Mouse (Mus musculus): ENCODE measurements around the gene Hand1. TPM values are rescaled to one million over a fixed set of nuclear protein-coding genes. Genes with fewer than 3 reads are reported as not detected.
A peak's percentile ranks its signal among the peaks of the same experiment; 100 is the strongest.

Hand1 gene
- polyA plus RNA-seq, 1 experiment from 2014 or later = not detected

- no peak overlapping the region for H3K27ac ChIP-seq
- no peaks in the 10 kb centered on the region for H3K27me3 ChIP-seq
- no peaks in the 10 kb centered on the region for H3K9me3 ChIP-seq
- H3K9ac ChIP-seq = no peak overlapping the region
- no peak overlapping the region for H3K4me2 ChIP-seq
- H3K36me3 ChIP-seq = peaks cover 57% of the 10 kb centered on the region
- no peak for ATAC-seq (ENCODE audit: low FRiP score)
- no peak overlapping the region for H3K4me3 ChIP-seq
- 96% methylated on average over 8 of the region's 8 CpGs for WGBS
- H3K4me1 ChIP-seq (replicated peaks) = no peaks in the 10 kb centered on the region
Observed at GRCm38 (mm10) chr11:57812212-57812611, 20.4 kb downstream of the Hand1 start.

- Histone ChIP-seq H3K36me3 (peaks cover 66% of the 10 kb centered on the region), H3K4me2 (no peak overlapping the region), H3K4me1 (replicated peaks) (peaks cover 4% of the 10 kb centered on the region; the same call in 1 of the 2 replicates), H3K9ac (no peak overlapping the region), H3K9me3 (no peaks in the 10 kb centered on the region), H3K27me3 (no peaks in the 10 kb centered on the region), H3K4me3 (no peak overlapping the region), H3K27ac (no peak overlapping the region)
- 91% methylated on average over 7 of the region's 7 CpGs for WGBS
- no peak for ATAC-seq (ENCODE audit: low FRiP score)
Observed at GRCm38 (mm10) chr11:57811006-57811405, 21.6 kb downstream of the Hand1 start.

- no peak for ATAC-seq (ENCODE audit: low FRiP score)
- Histone ChIP-seq H3K4me1 (replicated peaks) (peaks cover 12% of the 10 kb centered on the region), H3K27ac (no peak overlapping the region), H3K27me3 (no peaks in the 10 kb centered on the region), H3K9ac (no peak overlapping the region), H3K36me3 (peaks cover 66% of the 10 kb centered on the region), H3K4me2 (no peak overlapping the region), H3K4me3 (no peak overlapping the region), H3K9me3 (no peaks in the 10 kb centered on the region)
- WGBS = 95% methylated on average over 8 of the region's 8 CpGs
Observed at GRCm38 (mm10) chr11:57809732-57810098, 22.9 kb downstream of the Hand1 start.

GRCm38 (mm10) chr11:57809017-57809731 lies 23.4 kb downstream of the Hand1 start:
- H3K4me3 ChIP-seq = no peak overlapping the region
- H3K27ac ChIP-seq = no peak overlapping the region
- H3K27me3 ChIP-seq = no peaks in the 10 kb centered on the region
- H3K9ac ChIP-seq = no peak overlapping the region
- peaks cover 66% of the 10 kb centered on the region for H3K36me3 ChIP-seq
- H3K9me3 ChIP-seq = no peaks in the 10 kb centered on the region
- peaks cover 12% of the 10 kb centered on the region for H3K4me1 ChIP-seq (replicated peaks)
- H3K4me2 ChIP-seq = no peak overlapping the region
- no peak for ATAC-seq (ENCODE audit: low FRiP score)
- WGBS = 95% methylated on average over 17 of the region's 17 CpGs

- WGBS = 91% methylated on average over 3 of the region's 3 CpGs
- no peak for ATAC-seq (ENCODE audit: low FRiP score)
- no peak overlapping the region for H3K4me3 ChIP-seq
Observed at GRCm38 (mm10) chr11:57805047-57805446, 27.6 kb downstream of the Hand1 start.

GRCm38 (mm10) chr11:57802511-57802870 lies 30.1 kb downstream of the Hand1 start:
- Histone ChIP-seq H3K4me1 (replicated peaks) (peaks cover 42% of the 10 kb centered on the region), H3K9ac (peak overlapping the region; percentile 92), H3K27me3 (no peaks in the 10 kb centered on the region), H3K4me2 (peak overlapping the region; percentile 98), H3K9me3 (no peaks in the 10 kb centered on the region), H3K27ac (no peak overlapping the region; the same call in 1 of the 2 replicates), H3K36me3 (peaks cover 13% of the 10 kb centered on the region; the same call in 1 of the 2 replicates), H3K4me3 (peak overlapping the region; percentile 98)
- WGBS = under 1% methylated on average over 18 of the region's 18 CpGs
- no peak for ATAC-seq (ENCODE audit: low FRiP score)

More at GRCm38 (mm10) chr11:57805047-57805446, 27.6 kb downstream of the Hand1 start:
- H3K4me1 ChIP-seq (replicated peaks) = peaks cover 40% of the 10 kb centered on the region
- H3K9ac ChIP-seq = no peak overlapping the region
- H3K36me3 ChIP-seq = peaks cover 35% of the 10 kb centered on the region
- H3K4me2 ChIP-seq = no peak overlapping the region
- no peaks in the 10 kb centered on the region for H3K27me3 ChIP-seq
- H3K27ac ChIP-seq = no peak overlapping the region
- H3K9me3 ChIP-seq = no peaks in the 10 kb centered on the region

- peak overlapping the region; percentile 59 for H3K27ac ChIP-seq
- peak overlapping the region; percentile 98 for H3K4me3 ChIP-seq
- ATAC-seq (ENCODE audit: low FRiP score) = peak; percentile 74
- H3K9ac ChIP-seq = peak overlapping the region; percentile 92
- H3K36me3 ChIP-seq = peaks cover 9% of the 10 kb centered on the region; the same call in 1 of the 2 replicates
- H3K9me3 ChIP-seq = no peaks in the 10 kb centered on the region
- H3K4me1 ChIP-seq (replicated peaks) = peaks cover 42% of the 10 kb centered on the region
- under 1% methylated on average over 69 of the region's 85 CpGs for WGBS
- no peaks in the 10 kb centered on the region for H3K27me3 ChIP-seq
- H3K4me2 ChIP-seq = peak overlapping the region; percentile 98
Observed at GRCm38 (mm10) chr11:57801766-57802510, 30.7 kb downstream of the Hand1 start.

- peak within 1 kb of the TSS; percentile 81 for H3K27ac ChIP-seq
- no peaks in the 10 kb centered on the region for H3K27me3 ChIP-seq
- H3K4me2 ChIP-seq = peak within 1 kb of the TSS; percentile 98
- H3K36me3 ChIP-seq = peaks cover 1% of the 10 kb centered on the region; the same call in 1 of the 2 replicates
- peak within 1 kb of the TSS; percentile 92 for H3K9ac ChIP-seq
- H3K4me3 ChIP-seq = peak within 1 kb of the TSS; percentile 98
- H3K9me3 ChIP-seq = no peaks in the 10 kb centered on the region
- under 1% methylated on average over 66 of the region's 66 CpGs for WGBS
- peaks cover 40% of the 10 kb centered on the region for H3K4me1 ChIP-seq (replicated peaks)
- ATAC-seq (ENCODE audit: low FRiP score) = peak; percentile 96
Observed at GRCm38 (mm10) chr11:57800971-57801765, 31.4 kb downstream of the Hand1 start, which contains the start of gene Sap30l. TSS of gene Sap30l (plus strand) at chr11:57801637.

- Histone ChIP-seq H3K27ac (peak overlapping the region; percentile 81; the same call in 1 of the 2 replicates), H3K4me1 (replicated peaks) (peaks cover 34% of the 10 kb centered on the region), H3K9ac (peak overlapping the region; percentile 92), H3K36me3 (no peaks in the 10 kb centered on the region), H3K4me2 (peak overlapping the region; percentile 96), H3K9me3 (no peaks in the 10 kb centered on the region), H3K27me3 (no peaks in the 10 kb centered on the region), H3K4me3 (peak overlapping the region; percentile 98)
- no peak for ATAC-seq (ENCODE audit: low FRiP score)
- WGBS = 17% methylated on average over 22 of the region's 22 CpGs
Observed at GRCm38 (mm10) chr11:57800266-57800951, 32.2 kb downstream of the Hand1 start.

GRCm38 (mm10) chr11:57799456-57799855 lies 33.2 kb downstream of the Hand1 start:
- Histone ChIP-seq H3K27me3 (0 out of 2 replicates have a peak, but pooled peaks cover 1% of the 10 kb centered on the region), H3K9me3 (no peaks in the 10 kb centered on the region), H3K36me3 (no peaks in the 10 kb centered on the region), H3K4me3 (no peak overlapping the region), H3K9ac (no peak overlapping the region), H3K4me1 (replicated peaks) (peaks cover 30% of the 10 kb centered on the region), H3K4me2 (no peak overlapping the region), H3K27ac (no peak overlapping the region)
- 86% methylated on average over 10 of the region's 10 CpGs for WGBS
- no peak for ATAC-seq (ENCODE audit: low FRiP score)

GRCm38 (mm10) chr11:57797828-57798227 lies 34.8 kb downstream of the Hand1 start:
- H3K9me3 ChIP-seq = no peaks in the 10 kb centered on the region
- H3K36me3 ChIP-seq = no peaks in the 10 kb centered on the region
- no peak overlapping the region for H3K9ac ChIP-seq
- WGBS = 82% methylated on average over 8 of the region's 9 CpGs
- H3K4me3 ChIP-seq = no peak overlapping the region
- 0 out of 2 replicates have a peak, but pooled peaks cover 2% of the 10 kb centered on the region for H3K27me3 ChIP-seq
- no peak for ATAC-seq (ENCODE audit: low FRiP score)
- H3K4me1 ChIP-seq (replicated peaks) = peaks cover 20% of the 10 kb centered on the region
- H3K4me2 ChIP-seq = no peak overlapping the region
- H3K27ac ChIP-seq = no peak overlapping the region

Data from hindbrain, embryonic 13.5 days (tissue).